Mouse (Mus musculus) C2C12 (cell line): Measurements from ENCODE around the gene Chid1.

Experiments
- CTCF ChIP-seq: IDR thresholded peaks from one replicate; pipeline ENCODE4 v1.5.1; 2011; ENCODE audit not compliant: control insufficient read depth, insufficient read depth, insufficient read length
- MAX ChIP-seq: IDR thresholded peaks from one replicate; pipeline ENCODE4 v1.6.1; 2011; ENCODE audit warnings: mild to moderate bottlenecking, control low read depth

DNA sequence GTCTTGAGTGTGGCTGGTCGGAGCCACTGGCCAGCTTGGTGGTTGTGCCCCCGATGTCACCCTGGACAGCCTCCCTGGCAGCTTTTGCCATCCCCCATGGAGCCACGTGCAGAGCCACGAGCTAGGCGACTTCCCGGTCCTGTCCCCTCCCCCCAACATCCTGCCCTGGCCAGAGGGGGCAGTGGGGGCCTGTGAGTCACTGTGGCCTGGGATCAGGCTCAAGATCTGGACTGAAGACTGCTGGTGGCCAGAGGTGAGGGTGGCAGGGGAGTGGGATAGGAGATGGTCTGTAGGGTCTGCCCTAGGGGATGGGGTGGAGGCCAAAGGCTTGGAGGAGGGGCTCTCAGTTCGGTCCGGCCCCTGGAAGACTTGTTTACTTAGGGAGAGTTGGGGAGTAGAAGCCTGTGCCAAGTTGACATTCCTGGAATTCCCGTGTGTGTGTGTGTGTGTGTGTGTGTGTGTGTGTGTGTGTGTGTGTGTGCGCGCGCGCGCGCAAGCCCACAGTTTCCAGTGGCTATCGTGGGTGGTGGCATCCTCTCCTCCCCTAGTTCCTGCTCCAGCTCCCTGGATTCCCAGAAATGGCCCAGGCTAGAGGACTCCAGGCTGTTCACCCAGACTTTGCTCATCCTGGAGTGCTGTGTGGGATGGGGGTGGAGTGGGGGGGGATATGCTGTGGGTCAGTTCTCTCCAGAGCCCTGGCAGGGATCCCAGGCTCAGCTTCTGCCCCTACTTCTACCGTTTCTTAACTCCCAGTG is 63.3 kb downstream of the Chid1 start:
- TF ChIP-seq CTCF (no peak), MAX (peak; percentile 95)
